In the genomic region with DNA sequence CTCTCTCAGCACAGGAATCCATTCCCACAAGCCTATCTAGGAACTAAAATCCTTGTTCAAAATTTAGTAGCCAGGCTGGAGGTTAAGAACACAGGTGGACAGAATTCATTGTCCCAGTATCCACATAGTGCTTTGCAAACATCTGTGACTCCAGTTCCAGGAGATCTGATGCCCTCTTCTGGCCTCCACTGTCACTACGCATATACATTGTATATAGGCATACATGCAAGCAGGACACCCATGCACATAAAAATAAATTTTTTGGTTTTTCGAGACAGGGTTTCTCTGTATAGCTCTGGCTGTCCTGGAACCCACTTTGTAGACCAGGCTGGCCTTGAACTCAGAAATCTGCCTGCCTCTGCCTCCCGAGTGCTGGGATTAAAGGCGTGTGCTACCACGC, we compare ENCODE assay signal across 13 mouse cellular contexts. TPM values are rescaled to one million over a fixed set of nuclear protein-coding genes. Genes with fewer than 3 reads are reported as not detected.
DNase-seq lines count a peak whose midpoint lies in the region; ATAC-seq and TF ChIP-seq lines count a peak whose summit lies in the region.
"Not testable (repeated sequence)": the region's sequence is repeated elsewhere in the genome, so short reads cannot be mapped to it uniquely, and the experiment has no call there.
"Had no signal": no experiment of that assay in that cellular context is flagged by ENCODE, and none has a peak within 500 bp of the region (broad histone marks: within the 10 kb centered on the region; RNA-seq: fewer than 3 reads in every experiment).

No protein-coding gene starts in this region.

- not testable (repeated sequence) for H3K4me3 ChIP-seq in CH12.LX (replicated peaks in 1 of 3; ENCODE audit: low read depth in 2 of 3, low read length in 2 of 3, poor library complexity in 1 of 3); embryonic facial prominence, embryonic 14.5 days (ENCODE audit: low read depth, low read length); intestine, postnatal 0 days (ENCODE audit: low read depth, low read length); liver, postnatal 0 days (ENCODE audit: low read depth, low read length); midbrain, embryonic 14.5 days (replicated peaks; ENCODE audit: low read depth, low read length); thymus, adult 2 months (ENCODE audit: control insufficient read depth, insufficient read depth, low read length)

- not testable (repeated sequence) for TF ChIP-seq POLR2A in CH12.LX (IDR thresholded peaks at IDR 0.05; ENCODE audit: low read depth, low read length); thymus, adult 2 months (IDR thresholded peaks at IDR 0.05; ENCODE audit: control insufficient read depth, extremely low read depth, insufficient read depth, low read length, poor library complexity)

- H3K4me2 ChIP-seq in CH12.LX (ENCODE audit: insufficient read depth, low read depth, poor library complexity, severe bottlenecking); embryonic facial prominence, embryonic 14.5 days (ENCODE audit: low read depth, low read length); intestine, postnatal 0 days (replicated peaks; ENCODE audit: low read depth); liver, postnatal 0 days (ENCODE audit: low read depth, low read length); midbrain, embryonic 14.5 days (ENCODE audit: low read length): not testable (repeated sequence)

- not testable (repeated sequence) for H3K27me3 ChIP-seq in CH12.LX (replicated peaks); embryonic facial prominence, embryonic 14.5 days (replicated peaks; ENCODE audit: control insufficient read depth, insufficient read depth, low read length); intestine, postnatal 0 days (replicated peaks; ENCODE audit: control insufficient read depth, insufficient read depth, low read length); liver, postnatal 0 days (ENCODE audit: insufficient read depth, low read length); midbrain, embryonic 14.5 days (ENCODE audit: control insufficient read depth, insufficient read depth, low read length); thymus, adult 2 months (ENCODE audit: control insufficient read depth, insufficient read depth, low read length)

- TF ChIP-seq RAD21 in CH12.LX (IDR thresholded peaks at IDR 0.05; ENCODE audit: low read depth, low read length) = peak; percentile 40

- peak; percentile 35 to 60; a peak in 3 of 4 replicates for TF ChIP-seq CTCF in CH12.LX (conservative IDR thresholded peaks at IDR 0.05 in 1 of 2, IDR thresholded peaks at IDR 0.05 in 1 of 2; ENCODE audit: low read depth in 2 of 2, low read length in 2 of 2)
- peak; percentile 66 for TF ChIP-seq CTCF in intestine, postnatal 0 days (IDR thresholded peaks at IDR 0.05; ENCODE audit: low read depth)
- peak; percentile 56 for TF ChIP-seq CTCF in liver, postnatal 0 days (IDR thresholded peaks at IDR 0.05; ENCODE audit: low read depth)
- TF ChIP-seq CTCF in thymus, adult 2 months (IDR thresholded peaks at IDR 0.05; ENCODE audit: borderline replicate concordance, control insufficient read depth, extremely low read depth, insufficient read depth, low read length, poor library complexity) = not testable (repeated sequence)

- not testable (repeated sequence) for H3K27ac ChIP-seq in CH12.LX (ENCODE audit: insufficient read depth, low read depth); embryonic facial prominence, embryonic 14.5 days (replicated peaks; ENCODE audit: low read depth, low read length); intestine, postnatal 0 days (ENCODE audit: low read depth, low read length); liver, postnatal 0 days (ENCODE audit: low read depth); midbrain, embryonic 14.5 days (replicated peaks; ENCODE audit: low read depth, low read length); thymus, adult 2 months (ENCODE audit: control insufficient read depth, insufficient read depth, low read length)

- dilution Hi-C loops in CH12.LX (cut with MboI; ENCODE audit: extremely low pct_ligation_motif_present, extremely low pct_unique_long_range_greater_than_20kb, low sequenced_read_pairs) = not testable (repeated sequence)

- not testable (repeated sequence) for TF ChIP-seq EP300 in CH12.LX (IDR thresholded peaks at IDR 0.05; ENCODE audit: low read length); liver, postnatal 0 days (IDR thresholded peaks at IDR 0.05; ENCODE audit: low read depth)

- ATAC-seq in embryonic facial prominence, embryonic 14.5 days (ENCODE audit: low read depth); intestine, postnatal 0 days; liver, postnatal 0 days; midbrain, embryonic 14.5 days (ENCODE audit: low FRiP score, low TSS enrichment): not testable (repeated sequence)

- in situ Hi-C loops in CH12.LX (cut with MboI; ENCODE audit: low pct_ligation_motif_present, low pct_unique_long_range_greater_than_20kb, low sequenced_read_pairs) = not testable (repeated sequence)

- not testable (repeated sequence) for H3K9me3 ChIP-seq in CH12.LX (replicated peaks; ENCODE audit: low read length); embryonic facial prominence, embryonic 14.5 days (ENCODE audit: control insufficient read depth, low read length); intestine, postnatal 0 days (ENCODE audit: control insufficient read depth); liver, postnatal 0 days (ENCODE audit: low read length); midbrain, embryonic 14.5 days (ENCODE audit: control insufficient read depth, low read length)

- peaks cover 21% of the 10 kb centered on the region for H3K79me2 ChIP-seq in CH12.LX (replicated peaks; ENCODE audit: control insufficient read depth, extremely low read depth, insufficient read depth, poor library complexity, severe bottlenecking)

- not testable (repeated sequence) for DNase-seq in CH12.LX (ENCODE audit: extremely low read depth); liver, postnatal 0 days
- DNase-seq in brain, adult 2 months (ENCODE audit: low read depth, low spot score) = peak; percentile 27
- DNase-seq in embryonic facial prominence, embryonic 14.5 days (ENCODE audit: low spot score) = peak; percentile 33
- DNase-seq in midbrain, embryonic 14.5 days = peak; percentile 53
- DNase-seq in thymus, adult 2 months = peak; percentile 52

- peaks cover 10 to 22% of the 10 kb centered on the region in 2 experiments for H3K4me1 ChIP-seq in CH12.LX (ENCODE audit: control insufficient read depth in 1 of 2, insufficient read depth in 2 of 2)
- H3K4me1 ChIP-seq in embryonic facial prominence, embryonic 14.5 days (ENCODE audit: control insufficient read depth, insufficient read depth, low read length) = peaks cover 16% of the 10 kb centered on the region
- H3K4me1 ChIP-seq in intestine, postnatal 0 days (replicated peaks; ENCODE audit: control insufficient read depth, insufficient read depth, low read length) = not testable (repeated sequence)
- H3K4me1 ChIP-seq in liver, postnatal 0 days (ENCODE audit: insufficient read depth) = peaks cover 15% of the 10 kb centered on the region
- H3K4me1 ChIP-seq in midbrain, embryonic 14.5 days (ENCODE audit: control insufficient read depth, insufficient read depth, low read length) = peaks cover 16% of the 10 kb centered on the region
- peaks cover 12% of the 10 kb centered on the region for H3K4me1 ChIP-seq in thymus, adult 2 months (replicated peaks; ENCODE audit: control insufficient read depth, insufficient read depth, low read length)

- not testable (repeated sequence) for H3K9ac ChIP-seq in CH12.LX (ENCODE audit: insufficient read depth, low read depth); embryonic facial prominence, embryonic 14.5 days (ENCODE audit: low read depth, low read length); intestine, postnatal 0 days (ENCODE audit: low read depth, low read length); liver, postnatal 0 days (replicated peaks); midbrain, embryonic 14.5 days (replicated peaks; ENCODE audit: low read length)

- 88% methylated on average over 5 of the region's 5 CpGs for WGBS in embryonic facial prominence, embryonic 14.5 days
- WGBS in intestine, postnatal 0 days = 88% methylated on average over 5 of the region's 5 CpGs
- WGBS in liver, postnatal 0 days (ENCODE audit: insufficient replicate concordance) = 79% methylated on average over 5 of the region's 5 CpGs
- WGBS in midbrain, embryonic 14.5 days = 91% methylated on average over 5 of the region's 5 CpGs
- WGBS in thymus, adult 2 months = 93% methylated on average over 5 of the region's 5 CpGs

- H3K36me3 ChIP-seq in CH12.LX (replicated peaks in 1 of 2; ENCODE audit: control insufficient read depth in 1 of 2, insufficient read depth in 1 of 2, low read length in 1 of 2) = peaks cover 72 to 86% of the 10 kb centered on the region in 2 experiments
- peaks cover 75% of the 10 kb centered on the region for H3K36me3 ChIP-seq in embryonic facial prominence, embryonic 14.5 days (ENCODE audit: control insufficient read depth, insufficient read depth, low read length)
- H3K36me3 ChIP-seq in intestine, postnatal 0 days (ENCODE audit: control insufficient read depth, insufficient read depth) = peaks cover 50% of the 10 kb centered on the region
- H3K36me3 ChIP-seq in liver, postnatal 0 days (replicated peaks; ENCODE audit: insufficient read depth, low read length) = peaks cover 56% of the 10 kb centered on the region
- peaks cover 64% of the 10 kb centered on the region for H3K36me3 ChIP-seq in midbrain, embryonic 14.5 days (ENCODE audit: control insufficient read depth, insufficient read depth, low read length)
- H3K36me3 ChIP-seq in thymus, adult 2 months (ENCODE audit: control insufficient read depth, insufficient read depth, low read length) = peaks cover 19% of the 10 kb centered on the region

RNA-seq across cellular contexts. Expression of a gene that starts 4.4 kb away (rescaled TPM):
- 105 and 126 TPM in 2 replicates for total RNA-seq in CH12.LX (2012; rRNA removed)
- total RNA-seq in CH12.LX (2014; rRNA removed) = 121 and 133 TPM in 2 replicates
- 132 and 166 TPM in 2 replicates for polyA plus RNA-seq in CH12.LX (2012; ENCODE audit: insufficient read length, low read depth)
- polyA plus RNA-seq in embryonic facial prominence, embryonic 14.5 days (2014; fragmentation: Nextera tagmentation; extraction: Ambion mirVana) = 79.0 and 83.2 TPM in 2 replicates
- polyA plus RNA-seq in intestine, postnatal 0 days (2015; fragmentation: Nextera tagmentation; extraction: Ambion mirVana) = 35.8 and 41.5 TPM in 2 replicates
- polyA plus RNA-seq in liver, postnatal 0 days (2015; fragmentation: Nextera tagmentation; extraction: Ambion mirVana) = 28.1 and 30.8 TPM in 2 replicates
- polyA plus RNA-seq in midbrain, embryonic 14.5 days (2014; fragmentation: Nextera tagmentation; extraction: Ambion mirVana) = 80.4 and 89.0 TPM in 2 replicates
- 104 and 105 TPM in 2 replicates for polyA plus RNA-seq in thymus, adult 2 months (2012; rRNA removed)

RNA-seq across cellular contexts. Expression of a gene that starts 10.0 kb away (rescaled TPM):
- total RNA-seq in CH12.LX (2012; rRNA removed) = 265 and 269 TPM in 2 replicates
- 296 and 371 TPM in 2 replicates for total RNA-seq in CH12.LX (2014; rRNA removed)
- 356 and 502 TPM in 2 replicates for polyA plus RNA-seq in CH12.LX (2012; ENCODE audit: insufficient read length, low read depth)
- 466 and 478 TPM in 2 replicates for polyA plus RNA-seq in embryonic facial prominence, embryonic 14.5 days (2014; fragmentation: Nextera tagmentation; extraction: Ambion mirVana)
- 339 and 341 TPM in 2 replicates for polyA plus RNA-seq in intestine, postnatal 0 days (2015; fragmentation: Nextera tagmentation; extraction: Ambion mirVana)
- polyA plus RNA-seq in liver, postnatal 0 days (2015; fragmentation: Nextera tagmentation; extraction: Ambion mirVana) = 172 and 179 TPM in 2 replicates
- polyA plus RNA-seq in midbrain, embryonic 14.5 days (2014; fragmentation: Nextera tagmentation; extraction: Ambion mirVana) = 562 and 649 TPM in 2 replicates
- polyA plus RNA-seq in thymus, adult 2 months (2012; rRNA removed) = 76.0 and 93.2 TPM in 2 replicates

RNA-seq across cellular contexts. Expression of a gene that starts 14.6 kb away (rescaled TPM):
- total RNA-seq in CH12.LX (2012; rRNA removed) = 95.5 and 98.3 TPM in 2 replicates
- 107 and 126 TPM in 2 replicates for total RNA-seq in CH12.LX (2014; rRNA removed)
- 241 and 266 TPM in 2 replicates for polyA plus RNA-seq in CH12.LX (2012; ENCODE audit: insufficient read length, low read depth)
- 52.5 and 60.5 TPM in 2 replicates for polyA plus RNA-seq in embryonic facial prominence, embryonic 14.5 days (2014; fragmentation: Nextera tagmentation; extraction: Ambion mirVana)
- 15.0 and 16.8 TPM in 2 replicates for polyA plus RNA-seq in intestine, postnatal 0 days (2015; fragmentation: Nextera tagmentation; extraction: Ambion mirVana)
- polyA plus RNA-seq in liver, postnatal 0 days (2015; fragmentation: Nextera tagmentation; extraction: Ambion mirVana) = 15.6 and 18.8 TPM in 2 replicates
- polyA plus RNA-seq in midbrain, embryonic 14.5 days (2014; fragmentation: Nextera tagmentation; extraction: Ambion mirVana) = 27.6 and 30.6 TPM in 2 replicates
- 106 and 107 TPM in 2 replicates for polyA plus RNA-seq in thymus, adult 2 months (2012; rRNA removed)

RNA-seq across cellular contexts. Expression of a gene that starts 31.1 kb away (rescaled TPM):
- 0.04 TPM in 1 of 2 replicates, not detected in the other for total RNA-seq in CH12.LX (2012; rRNA removed)
- not detected in 2 replicates for total RNA-seq in CH12.LX (2014; rRNA removed)
- not detected in 2 replicates for polyA plus RNA-seq in CH12.LX (2012; ENCODE audit: insufficient read length, low read depth)
- 31.2 and 45.0 TPM in 2 replicates for polyA plus RNA-seq in embryonic facial prominence, embryonic 14.5 days (2014; fragmentation: Nextera tagmentation; extraction: Ambion mirVana)
- 0.07 and 0.14 TPM in 2 replicates for polyA plus RNA-seq in intestine, postnatal 0 days (2015; fragmentation: Nextera tagmentation; extraction: Ambion mirVana)
- polyA plus RNA-seq in liver, postnatal 0 days (2015; fragmentation: Nextera tagmentation; extraction: Ambion mirVana) = not detected in 2 replicates
- polyA plus RNA-seq in midbrain, embryonic 14.5 days (2014; fragmentation: Nextera tagmentation; extraction: Ambion mirVana) = 0.21 TPM in 1 of 2 replicates, not detected in the other
- 0.13 and 0.23 TPM in 2 replicates for polyA plus RNA-seq in thymus, adult 2 months (2012; rRNA removed)
- total RNA-seq: adrenal gland, postnatal 14 days; common myeloid progenitor, adult 5-6 weeks; gastrocnemius, postnatal 25 days; neutrophil, adult 5-6 weeks had no signal
- polyA plus RNA-seq: activated CD4-positive, CD25-positive, alpha-beta regulatory T cell, adult 4 months; heart, postnatal 0 days had no signal

RNA-seq across cellular contexts. Expression of a gene that starts 39.9 kb away (rescaled TPM):
- total RNA-seq in CH12.LX (2012; rRNA removed) (51.0 and 64.6 TPM in 2 replicates), CH12.LX (2014; rRNA removed) (41.0 and 41.3 TPM in 2 replicates)
- 80.7 and 110 TPM in 2 replicates for polyA plus RNA-seq in CH12.LX (2012; ENCODE audit: insufficient read length, low read depth)
- polyA plus RNA-seq in embryonic facial prominence, embryonic 14.5 days (2014; fragmentation: Nextera tagmentation; extraction: Ambion mirVana) = 22.4 and 24.0 TPM in 2 replicates
- 4.7 and 5.4 TPM in 2 replicates for polyA plus RNA-seq in intestine, postnatal 0 days (2015; fragmentation: Nextera tagmentation; extraction: Ambion mirVana)
- polyA plus RNA-seq in liver, postnatal 0 days (2015; fragmentation: Nextera tagmentation; extraction: Ambion mirVana) = 7.3 and 7.8 TPM in 2 replicates
- 4.9 and 9.1 TPM in 2 replicates for polyA plus RNA-seq in midbrain, embryonic 14.5 days (2014; fragmentation: Nextera tagmentation; extraction: Ambion mirVana)
- 51.5 and 55.6 TPM in 2 replicates for polyA plus RNA-seq in thymus, adult 2 months (2012; rRNA removed)
